Mouse (Mus musculus) heart, adult 11 months (tissue): ENCODE measurements around the gene Mrpl24.

Source experiments
- DNase-seq: peaks from one replicate; pipeline ENCODE4 v3.0.0; 2022

The Mrpl24 gene

GRCm38 (mm10) chr3:87910573-87911141, 8.6 kb upstream of the Mrpl24 start:
- peak; percentile 99 for DNase-seq

GRCm38 (mm10) chr3:87913491-87913890, 5.8 kb upstream of the Mrpl24 start:
- peak; percentile 93 for DNase-seq

- DNase-seq, result peak; percentile 89
These were observed 5.4 kb upstream of the Mrpl24 start for GRCm38 (mm10) chr3:87913891-87914290.

GRCm38 (mm10) chr3:87916990-87917389, 2.3 kb upstream of the Mrpl24 start:
- no peak for DNase-seq

DNA sequence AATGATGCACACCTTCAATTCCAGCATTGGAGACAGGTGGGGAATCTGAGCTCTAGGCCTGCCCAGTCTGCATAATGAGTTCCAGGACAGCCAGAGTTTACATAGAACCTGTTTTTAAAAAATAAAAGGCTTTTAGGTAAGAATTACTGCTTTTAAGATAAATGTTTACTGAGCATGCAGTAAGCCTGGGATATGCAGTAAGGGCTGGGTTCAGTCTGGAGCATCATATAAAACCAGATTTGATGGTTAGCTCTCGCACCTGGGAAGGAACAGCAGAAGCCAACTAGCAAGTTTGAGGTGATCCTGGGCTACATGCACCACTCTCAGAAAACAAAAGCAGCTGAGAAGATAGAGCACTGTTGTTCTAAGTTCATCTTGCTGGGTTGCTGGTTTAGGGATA, 755 bp upstream of the Mrpl24 start:
- DNase-seq, result no peak

DNA sequence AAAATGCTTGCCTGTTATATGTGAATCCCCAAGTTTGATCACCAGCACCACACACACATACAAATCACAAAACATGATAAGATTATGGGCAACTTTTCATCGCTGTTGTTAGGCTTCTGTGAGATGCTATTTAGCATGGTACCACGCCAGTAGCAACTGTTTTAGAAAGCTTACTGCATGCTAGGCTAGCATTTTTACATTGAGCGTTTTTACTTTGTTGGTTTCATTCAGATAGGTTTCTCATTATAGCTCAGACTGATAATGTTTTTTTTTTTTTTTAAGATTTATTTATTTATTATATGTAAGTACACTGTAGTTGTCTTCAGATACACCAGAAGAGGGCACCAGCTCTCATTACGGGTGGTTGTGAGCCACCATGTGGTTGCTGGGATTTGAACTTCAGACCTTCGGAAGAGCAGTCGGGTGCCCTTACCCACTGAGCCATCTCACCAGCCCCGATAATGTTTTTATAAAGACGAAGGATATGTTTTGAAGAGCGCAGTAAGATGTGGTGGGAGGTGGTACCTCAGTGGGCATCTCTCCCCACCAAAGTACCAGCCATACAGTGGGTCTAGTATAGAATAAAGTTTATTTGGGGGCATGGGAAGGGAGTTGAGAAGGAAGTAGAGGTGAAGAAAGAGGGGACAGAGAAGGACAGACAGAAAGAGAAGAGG, 1.1 kb downstream of the Mrpl24 start:
- no peak for DNase-seq

- DNase-seq, result no peak
These were observed 5.7 kb downstream of the Mrpl24 start for GRCm38 (mm10) chr3:87924996-87925395.

- peak; percentile 90 for DNase-seq
These were observed 8.1 kb downstream of the Mrpl24 start for GRCm38 (mm10) chr3:87927452-87927851.

GRCm38 (mm10) chr3:87929341-87930077, 10.2 kb downstream of the Mrpl24 start:
- DNase-seq, result no peak

GRCm38 (mm10) chr3:87930078-87930795, 10.9 kb downstream of the Mrpl24 start, which contains the start of the genes Isg20l2 and Rrnad1:
TSS of gene Isg20l2 (plus strand) at chr3:87930314.
TSS of gene Rrnad1 (minus strand) at chr3:87930717.
- DNase-seq, result peak; percentile 100

DNA sequence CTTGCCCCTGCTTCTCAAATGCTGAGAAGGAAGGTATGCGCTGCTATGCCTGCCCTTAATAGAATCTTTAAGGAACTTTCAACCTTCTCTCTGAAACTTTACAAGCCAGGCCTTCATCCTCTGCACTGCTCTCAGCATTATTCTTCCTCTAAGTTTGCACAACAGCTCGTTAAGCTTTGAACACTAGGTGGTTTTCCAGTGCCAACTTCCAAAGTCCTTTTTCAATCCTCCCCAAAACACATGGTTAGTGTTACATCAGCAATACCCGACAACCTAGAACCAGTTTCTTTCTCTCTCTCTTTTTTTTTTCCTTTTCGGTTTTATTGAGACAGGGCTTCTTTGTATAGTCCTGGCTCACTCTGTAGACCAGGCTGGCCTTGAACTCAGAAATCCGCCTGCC, 14.7 kb downstream of the Mrpl24 start:
- no peak for DNase-seq

GRCm38 (mm10) chr3:87934501-87934900, 15.2 kb downstream of the Mrpl24 start:
- no peak for DNase-seq

DNA sequence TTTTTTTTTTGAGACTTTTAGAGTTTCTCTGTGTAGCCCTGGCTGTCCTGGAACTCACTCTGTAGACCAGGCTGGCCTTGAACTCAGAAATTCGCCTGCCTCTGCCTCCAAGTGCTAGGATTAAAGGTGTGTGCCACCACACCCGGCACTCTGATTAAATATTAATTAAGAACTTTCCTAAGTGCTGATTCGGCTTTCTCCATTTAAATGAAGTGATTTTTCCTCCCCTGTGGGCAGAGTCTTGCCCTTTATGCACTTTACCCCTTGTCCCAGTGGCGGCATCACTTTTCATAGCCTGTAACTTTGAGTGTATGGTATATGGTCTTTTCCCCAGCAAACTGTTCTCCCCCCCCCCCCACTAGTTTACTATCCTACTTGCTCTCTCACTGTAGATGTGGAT, 15.9 kb downstream of the Mrpl24 start:
- no peak for DNase-seq

DNA sequence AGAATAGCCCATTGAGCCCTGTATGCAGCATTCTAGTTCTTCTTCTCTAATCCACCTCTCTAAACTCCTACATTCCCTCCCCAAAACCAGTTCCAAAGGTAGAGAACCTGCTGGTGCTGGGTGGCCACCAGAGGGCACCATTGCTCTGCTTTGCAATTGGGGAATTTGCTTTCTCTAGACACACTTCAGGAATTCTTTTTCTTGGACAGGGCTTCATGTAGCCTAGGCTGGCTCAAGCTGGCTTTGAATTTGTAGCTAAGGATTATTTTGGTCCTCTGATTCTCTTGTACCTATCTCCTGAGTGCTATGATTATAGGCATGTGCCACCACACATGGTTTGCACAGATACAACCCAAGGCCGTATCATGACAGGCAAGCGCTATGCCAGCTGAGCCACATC, 16.5 kb downstream of the Mrpl24 start:
- DNase-seq, result peak; percentile 91

GRCm38 (mm10) chr3:87940611-87941010, 21.3 kb downstream of the Mrpl24 start:
- DNase-seq, result no peak

- no peak for DNase-seq
These were observed 23.2 kb downstream of the Mrpl24 start for GRCm38 (mm10) chr3:87942471-87942870.

DNA sequence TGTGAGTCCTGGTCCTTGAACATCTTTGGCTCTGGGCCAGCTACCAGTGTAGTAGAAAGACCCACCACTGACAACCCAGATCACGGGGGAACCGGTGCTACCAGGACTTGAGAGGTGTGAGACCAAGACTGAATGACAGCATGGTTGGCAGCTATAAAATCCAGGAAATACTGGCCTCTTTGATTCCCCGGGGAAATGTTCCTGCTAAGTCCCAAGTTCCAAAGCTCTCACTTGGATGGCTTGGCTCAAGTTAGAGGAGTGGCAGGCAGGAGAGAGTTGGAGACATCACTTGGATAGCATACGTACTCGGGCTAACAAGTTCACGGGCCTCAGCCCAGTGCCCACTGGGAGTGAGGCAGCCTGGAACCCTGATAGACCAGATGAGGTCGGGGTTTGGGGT, 24.3 kb downstream of the Mrpl24 start:
- no peak for DNase-seq

GRCm38 (mm10) chr3:87944838-87945600, 25.7 kb downstream of the Mrpl24 start:
- peak; percentile 95 for DNase-seq

DNA sequence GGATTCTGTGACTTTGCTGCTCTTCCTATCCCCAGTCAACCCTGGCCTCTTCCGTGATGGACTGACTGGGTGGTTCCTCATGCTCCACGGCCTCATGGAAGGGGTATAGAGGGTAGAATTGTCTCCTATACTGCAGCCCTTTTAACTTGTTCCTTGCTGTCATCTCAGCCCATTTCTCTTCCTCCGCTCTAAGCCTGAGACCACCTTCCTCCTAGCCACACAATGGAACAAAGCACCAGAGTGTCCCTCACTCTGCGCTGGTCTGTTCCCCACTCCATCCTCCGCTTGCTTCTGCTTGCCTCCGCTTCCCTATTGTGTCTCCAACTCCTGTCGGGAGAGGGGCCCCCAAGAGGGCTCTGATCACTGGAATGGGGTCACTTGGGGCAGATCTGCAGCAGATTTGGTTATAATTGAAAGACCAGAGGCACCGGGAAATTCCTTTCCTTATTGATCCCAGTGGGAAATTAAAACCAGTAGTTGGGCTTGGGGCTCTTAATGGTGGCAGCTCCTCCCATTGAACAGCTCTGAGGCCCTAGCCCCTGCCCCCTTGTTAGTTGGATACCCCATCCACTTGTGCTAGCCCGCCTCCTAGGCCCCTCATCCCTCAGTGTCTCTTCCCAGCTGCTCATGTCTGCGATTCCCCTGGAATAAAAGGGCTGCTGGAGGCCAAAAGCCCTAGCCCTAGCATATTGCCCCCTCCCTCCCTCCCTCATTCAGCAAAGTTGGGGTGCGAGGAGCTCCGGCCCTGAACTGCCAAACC, 26.7 kb downstream of the Mrpl24 start:
- no peak for DNase-seq

- no peak for DNase-seq
These were observed 27.2 kb downstream of the Mrpl24 start for GRCm38 (mm10) chr3:87946541-87946860.

GRCm38 (mm10) chr3:87947056-87947810, 27.9 kb downstream of the Mrpl24 start:
- DNase-seq, result no peak
